Mouse (Mus musculus) hindbrain, embryonic 14.5 days (tissue): ENCODE data around the gene Pak6. TPM values are rescaled to one million over a fixed set of nuclear protein-coding genes. Genes with fewer than 3 reads are reported as not detected.
A peak's percentile ranks its signal among the peaks of the same experiment; 100 is the strongest.

Experiments
- ATAC-seq: fragments of 200-750 bp; cut with Nextera tagmentation; 2 replicates; pipeline ENCODE4 v1.8.0; 2017; ENCODE audit warnings: moderate number of reproducible peaks, mild to moderate bottlenecking, moderate TSS enrichment, moderate library complexity; ENCODE audit not compliant: low FRiP score
- DNase-seq: peaks from one replicate; pipeline ENCODE4 v3.0.0-alpha.2; 2015; ENCODE audit warnings: low spot score
- H3K27ac ChIP-seq: fragments of 300-500 bp; sonication (generic); 2 replicates; pipeline ENCODE4 v1.5.1; 2014; ENCODE audit warnings: mild to moderate bottlenecking, moderate library complexity
- H3K27me3 ChIP-seq: fragments of 300-500 bp; sonication (generic); 2 replicates; pipeline ENCODE4 v1.6.1; 2014; ENCODE audit warnings: mild to moderate bottlenecking, low read length, mixed read lengths; ENCODE audit not compliant: control insufficient read depth, insufficient read depth
- H3K36me3 ChIP-seq: fragments of 300-500 bp; sonication (generic); replicated peaks from 2 replicates; pipeline ENCODE4 v1.6.1; 2014; ENCODE audit not compliant: control insufficient read depth, insufficient read depth
- H3K4me1 ChIP-seq: fragments of 300-500 bp; sonication (generic); replicated peaks from 2 replicates; pipeline ENCODE4 v1.6.1; 2014; ENCODE audit warnings: antibody characterized with exemption, low read length, mixed read lengths; ENCODE audit not compliant: control insufficient read depth, insufficient read depth
- H3K4me2 ChIP-seq: fragments of 300-500 bp; sonication (generic); replicated peaks from 2 replicates; pipeline ENCODE4 v1.6.1; 2014; ENCODE audit warnings: mild to moderate bottlenecking, moderate library complexity
- H3K4me3 ChIP-seq: fragments of 300-500 bp; sonication (generic); replicated peaks from 2 replicates; pipeline ENCODE4 v1.5.1; 2014; ENCODE audit warnings: mild to moderate bottlenecking, low read length
- H3K9ac ChIP-seq: fragments of 300-500 bp; sonication (generic); 2 replicates; pipeline ENCODE4 v1.6.1; 2014
- H3K9me3 ChIP-seq: fragments of 300-500 bp; sonication (generic); 2 replicates; pipeline ENCODE4 v1.6.1; 2016; ENCODE audit warnings: low read length; ENCODE audit not compliant: control insufficient read depth
- WGBS: fragments of 180-500 bp; shearing (Covaris S2); extraction: QIAGEN DNeasy Blood & Tissue Kit; methylation state at CpG from one replicate; pipeline ENCODE4 v1.1.7; 2014; 5-methylcytosine and 5-hydroxymethylcytosine counted together
- polyA plus RNA-seq: library from polyadenylated mRNA; unstranded; fragments of >200 nt; fragmentation: Nextera tagmentation; extraction: Ambion mirVana; gene quantifications from 2 replicates; pipeline ENCODE4 v1.2.1, GENCODE M21; 2014

Pak6 gene
- polyA plus RNA-seq, 1 experiment from 2014 or later = 39.9 TPM

GRCm38 (mm10) chr2:118711038-118711494 lies 48.0 kb downstream of the Pak6 start:
- WGBS = under 1% methylated on average over 36 of the region's 36 CpGs
- peaks cover 65% of the 10 kb centered on the region for H3K27me3 ChIP-seq
- peaks cover 9% of the 10 kb centered on the region for H3K4me1 ChIP-seq
- peak overlapping the region; percentile 39 for H3K4me3 ChIP-seq
- peak overlapping the region; percentile 57 for H3K9ac ChIP-seq
- no peaks in the 10 kb centered on the region for H3K36me3 ChIP-seq
- H3K4me2 ChIP-seq = peak overlapping the region; percentile 86
- peak; percentile 72 for DNase-seq
- ATAC-seq = peak; percentile 73; the same call in 1 of the 2 replicates
- no peak overlapping the region for H3K27ac ChIP-seq
- H3K9me3 ChIP-seq = no peaks in the 10 kb centered on the region

- no peak overlapping the region for H3K9ac ChIP-seq
- H3K27me3 ChIP-seq = peaks cover 39% of the 10 kb centered on the region
- DNase-seq (no peak), ATAC-seq (no peak)
- no peak overlapping the region for H3K4me2 ChIP-seq
- WGBS = 86% methylated on average over 6 of the region's 6 CpGs
- H3K9me3 ChIP-seq = no peaks in the 10 kb centered on the region
- peaks cover 9% of the 10 kb centered on the region for H3K4me1 ChIP-seq
- no peaks in the 10 kb centered on the region for H3K36me3 ChIP-seq
- H3K4me3 ChIP-seq = no peak overlapping the region
- no peak overlapping the region for H3K27ac ChIP-seq
Observed at GRCm38 (mm10) chr2:118713631-118714030, 50.5 kb downstream of the Pak6 start.

DNA sequence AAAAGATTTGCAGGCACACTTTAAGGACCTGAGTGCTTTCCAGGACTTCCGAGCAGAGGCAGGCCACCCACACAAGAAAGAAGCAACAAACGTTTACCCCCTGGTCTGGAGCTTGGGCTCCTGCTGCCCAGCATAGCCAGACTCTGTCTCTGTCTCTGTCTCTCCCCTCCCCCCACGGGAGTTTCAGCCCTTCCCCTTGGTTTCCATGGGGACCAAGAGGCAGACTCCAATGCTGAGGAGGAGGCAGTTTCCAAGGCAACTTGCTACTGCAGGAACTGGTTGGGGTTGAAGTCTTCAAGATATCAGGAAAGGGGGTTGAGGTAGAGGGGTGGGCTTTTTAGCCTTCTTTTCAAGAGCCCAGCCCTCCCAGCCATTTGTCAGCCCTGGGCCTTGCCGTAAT lies 51.1 kb downstream of the Pak6 start:
- peak; percentile 53 for DNase-seq
- peak; percentile 56 for ATAC-seq
- no peak overlapping the region for H3K9ac ChIP-seq
- H3K27ac ChIP-seq = no peak overlapping the region
- no peak overlapping the region for H3K4me3 ChIP-seq
- no peaks in the 10 kb centered on the region for H3K36me3 ChIP-seq
- 18% methylated on average over 4 of the region's 4 CpGs for WGBS
- no peak overlapping the region for H3K4me2 ChIP-seq
- H3K9me3 ChIP-seq = no peaks in the 10 kb centered on the region
- peaks cover 33% of the 10 kb centered on the region for H3K27me3 ChIP-seq
- peaks cover 9% of the 10 kb centered on the region for H3K4me1 ChIP-seq

- H3K9me3 ChIP-seq = no peaks in the 10 kb centered on the region
- H3K36me3 ChIP-seq = no peaks in the 10 kb centered on the region
- no peak overlapping the region for H3K4me3 ChIP-seq
- H3K4me1 ChIP-seq = peaks cover 4% of the 10 kb centered on the region; the same call in 1 of the 2 replicates
- peaks cover 12% of the 10 kb centered on the region for H3K27me3 ChIP-seq
- no peak overlapping the region for H3K27ac ChIP-seq
- ATAC-seq = no peak
- no peak overlapping the region for H3K9ac ChIP-seq
- H3K4me2 ChIP-seq = no peak overlapping the region
- no peak for DNase-seq
- WGBS = 86% methylated on average over 5 of the region's 5 CpGs
Observed at GRCm38 (mm10) chr2:118716677-118717076, 53.6 kb downstream of the Pak6 start.

- DNase-seq (no peak), ATAC-seq (no peak)
- no peak overlapping the region for H3K4me3 ChIP-seq
- no peaks in the 10 kb centered on the region for H3K36me3 ChIP-seq
- 83% methylated on average over 15 of the region's 15 CpGs for WGBS
- H3K4me1 ChIP-seq = no peaks in the 10 kb centered on the region
- no peak overlapping the region for H3K9ac ChIP-seq
- H3K27me3 ChIP-seq = peaks cover 11% of the 10 kb centered on the region; the same call in 1 of the 2 replicates
- H3K4me2 ChIP-seq = no peak overlapping the region
- H3K9me3 ChIP-seq = no peaks in the 10 kb centered on the region
- no peak overlapping the region for H3K27ac ChIP-seq
Observed at GRCm38 (mm10) chr2:118723693-118724486, 60.8 kb downstream of the Pak6 start.

DNA sequence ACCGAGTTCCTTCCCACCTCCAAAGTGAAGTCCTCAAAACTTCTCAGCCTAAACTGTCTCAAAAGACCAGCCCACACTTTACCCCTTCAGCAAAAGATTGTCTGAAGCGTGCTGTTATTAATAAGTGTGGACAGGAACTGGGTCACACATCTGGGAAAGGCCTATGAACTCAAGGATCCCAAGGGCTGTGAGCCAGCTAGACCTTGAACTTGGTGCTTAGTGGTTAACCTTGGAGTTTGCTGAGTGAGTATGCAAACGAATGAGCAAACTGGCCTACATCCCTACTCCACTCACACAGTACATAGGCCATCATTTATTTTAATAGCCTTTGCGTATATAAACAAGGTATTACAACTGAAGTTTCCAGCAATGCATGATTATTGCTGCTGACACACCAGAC lies 62.4 kb downstream of the Pak6 start:
- WGBS = 84% methylated on average over 4 of the region's 4 CpGs
- ATAC-seq (no peak), DNase-seq (no peak)
- Histone ChIP-seq H3K27ac (no peak overlapping the region), H3K4me3 (no peak overlapping the region), H3K4me1 (no peaks in the 10 kb centered on the region), H3K9ac (no peak overlapping the region), H3K36me3 (no peaks in the 10 kb centered on the region), H3K27me3 (peaks cover 20% of the 10 kb centered on the region; the same call in 1 of the 2 replicates), H3K9me3 (no peaks in the 10 kb centered on the region), H3K4me2 (no peak overlapping the region)

DNA sequence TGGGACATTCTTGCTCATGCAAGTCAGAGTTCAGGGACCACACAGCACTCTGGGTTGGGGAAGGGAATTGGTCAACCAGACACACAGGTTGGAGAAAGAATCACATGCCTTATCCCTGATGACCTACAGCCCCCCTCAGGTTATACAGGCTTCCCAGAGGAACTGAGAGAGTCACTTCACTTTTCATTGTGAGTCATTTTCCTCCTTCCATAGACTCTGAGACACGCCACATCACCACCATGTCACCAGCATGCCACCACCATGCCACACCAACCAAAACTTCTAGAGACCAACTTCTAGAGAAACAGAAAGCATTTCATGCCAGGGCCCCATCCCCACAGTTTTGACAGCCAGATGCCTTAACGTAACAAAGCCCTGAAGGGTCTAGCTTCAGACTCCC lies 63.8 kb downstream of the Pak6 start:
- H3K4me2 ChIP-seq = no peak overlapping the region
- WGBS = 85% methylated on average over 2 of the region's 2 CpGs
- H3K36me3 ChIP-seq = no peaks in the 10 kb centered on the region
- peaks cover 20% of the 10 kb centered on the region; the same call in 1 of the 2 replicates for H3K27me3 ChIP-seq
- DNase-seq (no peak), ATAC-seq (no peak)
- H3K4me3 ChIP-seq = no peak overlapping the region
- no peaks in the 10 kb centered on the region for H3K9me3 ChIP-seq
- H3K27ac ChIP-seq = no peak overlapping the region
- no peaks in the 10 kb centered on the region for H3K4me1 ChIP-seq
- H3K9ac ChIP-seq = no peak overlapping the region

DNA sequence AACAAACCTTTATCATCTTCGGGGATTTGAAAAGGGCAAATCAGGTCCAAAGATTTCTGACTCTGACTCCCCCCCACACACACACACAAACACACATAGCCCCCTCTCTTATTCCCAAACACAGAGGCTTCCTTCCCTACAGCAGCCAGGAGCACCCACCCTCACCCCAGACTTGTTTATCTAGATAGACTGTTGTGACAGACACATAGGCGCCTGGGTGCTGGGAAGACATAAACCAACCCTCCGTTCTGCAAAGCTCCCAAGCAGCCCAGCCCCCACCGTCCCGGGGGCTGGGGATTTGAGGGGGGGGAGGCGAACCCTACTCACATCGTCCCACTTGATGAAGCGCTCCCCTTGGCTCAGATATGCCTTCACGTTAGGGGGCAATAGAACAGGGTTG lies 64.8 kb downstream of the Pak6 start:
- H3K27me3 ChIP-seq = peaks cover 20% of the 10 kb centered on the region; the same call in 1 of the 2 replicates
- H3K9ac ChIP-seq = no peak overlapping the region
- H3K4me1 ChIP-seq = no peaks in the 10 kb centered on the region
- no peak overlapping the region for H3K4me2 ChIP-seq
- no peak overlapping the region for H3K4me3 ChIP-seq
- H3K36me3 ChIP-seq = no peaks in the 10 kb centered on the region
- H3K9me3 ChIP-seq = no peaks in the 10 kb centered on the region
- ATAC-seq = no peak
- WGBS = 31% methylated on average over 9 of the region's 9 CpGs
- H3K27ac ChIP-seq = no peak overlapping the region
- no peak for DNase-seq

- Histone ChIP-seq H3K4me2 (no peak within 1 kb of the TSS), H3K4me3 (no peak within 1 kb of the TSS), H3K27me3 (peaks cover 20% of the 10 kb centered on the region; the same call in 1 of the 2 replicates), H3K4me1 (no peaks in the 10 kb centered on the region), H3K36me3 (no peaks in the 10 kb centered on the region), H3K27ac (no peak within 1 kb of the TSS), H3K9ac (no peak within 1 kb of the TSS), H3K9me3 (no peaks in the 10 kb centered on the region)
- ATAC-seq = 0 out of 2 replicates have a peak, but pooled peaks have one; percentile 27
- WGBS = 22% methylated on average over 7 of the region's 7 CpGs
- DNase-seq = no peak
Observed at GRCm38 (mm10) chr2:118728337-118728736, 65.2 kb downstream of the Pak6 start, which contains the start of gene Plcb2. Gene Plcb2, minus strand, starts transcription at chr2:118728438.
